In the genomic region with DNA sequence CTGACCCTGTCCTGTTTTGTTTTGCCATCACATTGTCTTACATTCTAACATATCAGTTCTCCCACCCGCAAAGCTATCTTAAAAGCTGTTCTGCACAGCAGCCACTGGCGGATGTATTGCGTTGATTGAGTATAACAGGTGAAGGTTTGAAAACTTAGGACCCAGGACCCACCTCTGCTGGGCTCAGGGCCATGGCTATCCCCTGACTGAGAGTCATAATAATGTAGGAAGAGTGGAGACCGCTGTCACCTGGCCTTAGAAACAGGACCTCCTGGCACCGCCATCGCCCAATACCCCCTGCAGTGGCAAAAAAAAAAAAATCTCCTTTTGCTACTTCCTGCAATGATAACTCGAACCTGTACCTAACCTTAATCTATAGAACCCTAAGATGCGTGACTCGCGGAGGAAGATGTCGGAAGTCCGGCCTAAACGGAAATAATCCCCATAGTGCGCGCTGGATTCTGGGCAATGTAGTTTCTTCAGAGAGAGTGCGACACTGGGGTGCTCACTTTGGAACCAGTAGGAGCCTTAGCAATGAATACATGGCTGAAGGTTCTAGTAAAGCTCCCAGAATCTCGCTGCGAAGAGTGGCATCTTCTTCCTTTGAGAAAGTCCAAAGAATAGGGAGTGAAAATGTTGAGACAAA, we compare ENCODE assay signal across 10 mouse cellular contexts. TPM values are rescaled to one million over a fixed set of nuclear protein-coding genes. Genes with fewer than 3 reads are reported as not detected.
A peak's percentile ranks its signal among the peaks of the same experiment; 100 is the strongest.
DNase-seq lines count a peak whose midpoint lies in the region; ATAC-seq lines count a peak whose summit lies in the region.
"Had no signal": no experiment of that assay in that cellular context is flagged by ENCODE, and none has a peak within 500 bp of the region (broad histone marks: within the 10 kb centered on the region; RNA-seq: fewer than 3 reads in every experiment).

No protein-coding gene starts in this region.

- no peak overlapping the region for H3K9ac ChIP-seq in kidney, embryonic 15.5 days
- H3K9ac ChIP-seq in hindbrain, embryonic 14.5 days: peak overlapping the region; percentile 16; the same call in 1 of the 2 replicates
- H3K9ac ChIP-seq in limb, embryonic 13.5 days: no peak overlapping the region

- no peak overlapping the region for H3K27ac ChIP-seq in kidney, embryonic 15.5 days
- no peak overlapping the region for H3K27ac ChIP-seq in hindbrain, embryonic 14.5 days
- no peak overlapping the region for H3K27ac ChIP-seq in limb, embryonic 13.5 days

- peak overlapping the region; percentile 39 for H3K4me2 ChIP-seq in kidney, embryonic 15.5 days
- peak overlapping the region; percentile 39 for H3K4me2 ChIP-seq in hindbrain, embryonic 14.5 days (replicated peaks)
- H3K4me2 ChIP-seq in limb, embryonic 13.5 days (replicated peaks): peak overlapping the region; percentile 43

- H3K4me3 ChIP-seq in kidney, embryonic 15.5 days (replicated peaks): peak overlapping the region; percentile 19; the same call in 1 of the 2 replicates
- H3K4me3 ChIP-seq in hindbrain, embryonic 14.5 days (replicated peaks; ENCODE audit: low read length): peak overlapping the region; percentile 29
- peak overlapping the region; percentile 31 for H3K4me3 ChIP-seq in limb, embryonic 13.5 days

- H3K36me3 ChIP-seq in kidney, embryonic 15.5 days: no peaks in the 10 kb centered on the region
- H3K36me3 ChIP-seq in hindbrain, embryonic 14.5 days (replicated peaks; ENCODE audit: control insufficient read depth, insufficient read depth): no peaks in the 10 kb centered on the region
- no peaks in the 10 kb centered on the region for H3K36me3 ChIP-seq in limb, embryonic 13.5 days

- no peaks in the 10 kb centered on the region for H3K9me3 ChIP-seq in kidney, embryonic 15.5 days (replicated peaks)
- no peaks in the 10 kb centered on the region for H3K9me3 ChIP-seq in hindbrain, embryonic 14.5 days (ENCODE audit: control insufficient read depth, low read length)
- H3K9me3 ChIP-seq in limb, embryonic 13.5 days: no peaks in the 10 kb centered on the region

- DNase-seq in kidney, adult 8-10 months: no peak
- DNase-seq in embryo, embryonic 10.5 days (ENCODE audit: low spot score): peak; percentile 26
- peak; percentile 65 for DNase-seq in hindbrain, embryonic 14.5 days (ENCODE audit: low spot score)
- DNase-seq in adrenal gland, adult 2 months: no peak
- no peak for DNase-seq in urinary bladder, postnatal 14 days (ENCODE audit: low spot score)
- no peak for DNase-seq in adrenal gland, postnatal 14 days

- 66% methylated on average over 18 of the region's 18 CpGs for WGBS in kidney, embryonic 15.5 days
- 62% methylated on average over 18 of the region's 18 CpGs for WGBS in hindbrain, embryonic 14.5 days
- 63% methylated on average over 18 of the region's 18 CpGs for WGBS in limb, embryonic 13.5 days

- H3K4me1 ChIP-seq in kidney, embryonic 15.5 days: no peaks in the 10 kb centered on the region
- H3K4me1 ChIP-seq in hindbrain, embryonic 14.5 days (replicated peaks; ENCODE audit: control insufficient read depth, insufficient read depth, low read length): no peaks in the 10 kb centered on the region
- no peaks in the 10 kb centered on the region for H3K4me1 ChIP-seq in limb, embryonic 13.5 days

- no peak for ATAC-seq in kidney, embryonic 15.5 days (replicated peaks; ENCODE audit: low FRiP score)
- peak; percentile 68; the same call in 1 of the 2 replicates for ATAC-seq in hindbrain, embryonic 14.5 days (ENCODE audit: low FRiP score)
- ATAC-seq in limb, embryonic 13.5 days (ENCODE audit: low FRiP score, low read depth): no peak

- H3K27me3 ChIP-seq in kidney, embryonic 15.5 days: no peaks in the 10 kb centered on the region
- no peaks in the 10 kb centered on the region for H3K27me3 ChIP-seq in hindbrain, embryonic 14.5 days (ENCODE audit: control insufficient read depth, insufficient read depth, low read length)
- no peaks in the 10 kb centered on the region for H3K27me3 ChIP-seq in limb, embryonic 13.5 days
- H3K27me3 ChIP-seq: CH12.LX had no signal

RNA-seq across cellular contexts. Expression of a gene that starts 14.5 kb away (rescaled TPM):
- polyA plus RNA-seq in kidney, embryonic 15.5 days (2015; fragmentation: Nextera tagmentation; extraction: Ambion mirVana): 12.3 and 12.5 TPM in 2 replicates
- polyA plus RNA-seq in hindbrain, embryonic 14.5 days (2014; fragmentation: Nextera tagmentation; extraction: Ambion mirVana): 38.7 and 46.1 TPM in 2 replicates
- polyA plus RNA-seq in limb, embryonic 13.5 days (2015; fragmentation: Nextera tagmentation; extraction: Ambion mirVana): 22.4 and 22.7 TPM in 2 replicates
- 1 to 10 TPM; 1.9 to 2.8 TPM for total RNA-seq in adrenal gland, adult 2 months (2021)
- polyA plus RNA-seq in adrenal gland, adult 2 months (2012; rRNA removed): 0.10 and 0.13 TPM in 2 replicates
- 2.6 and 2.9 TPM in 2 replicates for total RNA-seq in adrenal gland, postnatal 14 days (2021)
- total RNA-seq: CH12.LX had no signal

RNA-seq across cellular contexts. Expression of a gene that starts 37.6 kb away (rescaled TPM):
- not detected in 2 replicates for polyA plus RNA-seq in kidney, embryonic 15.5 days (2015; fragmentation: Nextera tagmentation; extraction: Ambion mirVana)
- not detected in 2 replicates for polyA plus RNA-seq in hindbrain, embryonic 14.5 days (2014; fragmentation: Nextera tagmentation; extraction: Ambion mirVana)
- polyA plus RNA-seq in limb, embryonic 13.5 days (2015; fragmentation: Nextera tagmentation; extraction: Ambion mirVana): not detected in 2 replicates
- not detected for total RNA-seq in adrenal gland, adult 2 months (2021)
- not detected in 2 replicates for polyA plus RNA-seq in adrenal gland, adult 2 months (2012; rRNA removed)
- total RNA-seq in adrenal gland, postnatal 14 days (2021): not detected in 2 replicates
- total RNA-seq: CH12.LX had no signal
- polyA plus RNA-seq: heart, embryonic 14.5 days had no signal

Comparison
In these comparisons a context has a peak if more than half of its experiments do, and no peak if none do; other contexts are left out.
1. DNase-seq: peak in embryo, embryonic 10.5 days (single experiment) and hindbrain, embryonic 14.5 days (single experiment); none in kidney, adult 8-10 months (0 of 2), adrenal gland, adult 2 months (single experiment), urinary bladder, postnatal 14 days (single experiment) and adrenal gland, postnatal 14 days (single experiment).
2. RNA of a gene that starts 14.5 kb away (polyA plus RNA-seq): 38.7 to 46.1 TPM in hindbrain, embryonic 14.5 days, 22.4 to 22.7 TPM in limb, embryonic 13.5 days and 12.3 to 12.5 TPM in kidney, embryonic 15.5 days; 0.10 to 0.13 TPM in adrenal gland, adult 2 months; every median in the first group is over 10 times any median in the second.
3. Peak in every context shown above with its lines, with median percentiles within 50 percentile points of each other: H3K4me2 ChIP-seq and H3K4me3 ChIP-seq.